Mouse (Mus musculus): Measurements from ENCODE around the gene Hist3h2a. TPM values are rescaled to one million over a fixed set of nuclear protein-coding genes. Genes with fewer than 3 reads are reported as not detected.
"Not testable (repeated sequence)": the region's sequence is repeated elsewhere in the genome, so short reads cannot be mapped to it uniquely, and the experiment has no call there.

Hist3h2a gene
- polyA plus RNA-seq, 1 experiment, result 120 TPM

DNA sequence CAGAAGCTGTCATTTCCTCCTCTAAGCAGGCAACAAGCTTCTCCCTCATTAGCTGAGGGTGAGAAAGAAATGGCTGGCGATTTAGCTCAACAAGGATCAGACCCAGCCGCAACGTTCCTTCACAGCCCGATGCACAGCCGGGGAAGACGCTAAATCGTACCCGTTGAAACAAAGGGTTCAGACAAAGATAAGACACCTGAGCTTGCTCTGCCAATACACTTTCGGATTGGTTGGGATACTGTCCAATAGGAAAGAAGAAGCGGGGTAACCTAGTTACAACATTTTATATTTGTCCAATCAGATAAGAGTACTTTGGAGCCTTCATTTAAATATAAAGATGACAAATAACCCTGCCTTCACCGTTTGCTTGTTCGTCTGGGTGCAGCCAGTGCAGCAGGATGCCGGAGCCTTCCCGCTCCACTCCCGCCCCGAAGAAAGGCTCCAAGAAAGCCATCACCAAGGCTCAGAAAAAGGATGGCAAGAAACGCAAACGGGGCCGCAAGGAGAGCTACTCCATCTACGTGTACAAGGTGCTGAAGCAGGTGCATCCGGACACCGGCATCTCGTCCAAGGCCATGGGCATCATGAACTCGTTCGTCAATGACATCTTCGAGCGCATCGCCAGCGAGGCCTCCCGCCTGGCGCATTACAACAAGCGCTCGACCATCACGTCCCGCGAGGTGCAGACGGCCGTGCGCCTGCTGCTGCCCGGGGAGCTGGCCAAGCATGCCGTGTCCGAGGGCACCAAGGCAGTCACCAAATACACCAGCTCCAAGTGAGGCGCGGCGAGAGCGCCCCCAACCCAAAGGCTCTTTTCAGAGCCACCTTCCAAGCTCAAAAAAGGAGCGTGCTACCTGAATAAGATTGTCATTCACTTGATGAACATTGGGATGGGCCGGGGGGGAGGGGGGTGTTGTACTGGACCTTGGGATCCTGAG is 5.7 kb upstream of the Hist3h2a start, which contains the start of gene Hist3h2ba:
TSS of gene Hist3h2ba (plus strand) at position 379 of the 938 bp plus-strand sequence.
- TF ChIP-seq CTCF (IDR thresholded peaks at IDR 0.05; ENCODE audit: borderline replicate concordance, extremely low read depth, insufficient read depth, insufficient read length) (no peak), POLR2A (IDR thresholded peaks at IDR 0.05; ENCODE audit: borderline replicate concordance, extremely low read depth, insufficient read depth, insufficient read length, poor library complexity, severe bottlenecking) (peak; percentile 87; the same call in 1 of the 2 replicates)
- peak; percentile 99 for DNase-seq (ENCODE audit: low read depth)

GRCm38 (mm10) chr11:58949480-58950431 is 4.7 kb upstream of the Hist3h2a start:
- TF ChIP-seq POLR2A (IDR thresholded peaks at IDR 0.05; ENCODE audit: borderline replicate concordance, extremely low read depth, insufficient read depth, insufficient read length, poor library complexity, severe bottlenecking) (peak; percentile 57; the same call in 1 of the 2 replicates), CTCF (IDR thresholded peaks at IDR 0.05; ENCODE audit: borderline replicate concordance, extremely low read depth, insufficient read depth, insufficient read length) (no peak)
- peak; percentile 94 for DNase-seq (ENCODE audit: low read depth)

GRCm38 (mm10) chr11:58951210-58951609 is 3.3 kb upstream of the Hist3h2a start:
- DNase-seq (ENCODE audit: low read depth), result peak; percentile 39
- no peak for TF ChIP-seq CTCF (IDR thresholded peaks at IDR 0.05; ENCODE audit: borderline replicate concordance, extremely low read depth, insufficient read depth, insufficient read length)
- TF ChIP-seq POLR2A (IDR thresholded peaks at IDR 0.05; ENCODE audit: borderline replicate concordance, extremely low read depth, insufficient read depth, insufficient read length, poor library complexity, severe bottlenecking), result no peak

- DNase-seq (ENCODE audit: low read depth), result peak; percentile 93
- peak; percentile 12; the same call in 1 of the 2 replicates for TF ChIP-seq CTCF (IDR thresholded peaks at IDR 0.05; ENCODE audit: borderline replicate concordance, extremely low read depth, insufficient read depth, insufficient read length)
- no peak for TF ChIP-seq POLR2A (IDR thresholded peaks at IDR 0.05; ENCODE audit: borderline replicate concordance, extremely low read depth, insufficient read depth, insufficient read length, poor library complexity, severe bottlenecking)
Measured at GRCm38 (mm10) chr11:58953351-58954169, 925 bp upstream of the Hist3h2a start.

DNA sequence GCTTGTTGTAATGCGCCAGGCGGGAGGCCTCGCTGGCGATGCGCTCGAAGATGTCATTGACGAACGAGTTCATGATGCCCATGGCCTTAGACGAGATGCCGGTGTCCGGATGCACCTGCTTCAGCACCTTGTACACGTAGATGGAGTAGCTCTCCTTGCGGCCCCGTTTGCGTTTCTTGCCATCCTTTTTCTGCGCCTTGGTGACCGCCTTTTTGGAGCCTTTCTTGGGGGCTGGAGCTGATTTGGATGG is 390 bp upstream of the Hist3h2a start:
- not testable (repeated sequence) for DNase-seq (ENCODE audit: low read depth)

GRCm38 (mm10) chr11:58955143-58955867 is 820 bp downstream of the Hist3h2a start:
- peak; percentile 69 for DNase-seq (ENCODE audit: low read depth)
- no peak for TF ChIP-seq CTCF (IDR thresholded peaks at IDR 0.05; ENCODE audit: borderline replicate concordance, extremely low read depth, insufficient read depth, insufficient read length)
- TF ChIP-seq POLR2A (IDR thresholded peaks at IDR 0.05; ENCODE audit: borderline replicate concordance, extremely low read depth, insufficient read depth, insufficient read length, poor library complexity, severe bottlenecking), result no peak

- TF ChIP-seq CTCF (IDR thresholded peaks at IDR 0.05; ENCODE audit: borderline replicate concordance, extremely low read depth, insufficient read depth, insufficient read length), result no peak
- TF ChIP-seq POLR2A (IDR thresholded peaks at IDR 0.05; ENCODE audit: borderline replicate concordance, extremely low read depth, insufficient read depth, insufficient read length, poor library complexity, severe bottlenecking), result no peak
- no peak for DNase-seq (ENCODE audit: low read depth)
Measured at GRCm38 (mm10) chr11:58955868-58956257, 1.4 kb downstream of the Hist3h2a start.

DNA sequence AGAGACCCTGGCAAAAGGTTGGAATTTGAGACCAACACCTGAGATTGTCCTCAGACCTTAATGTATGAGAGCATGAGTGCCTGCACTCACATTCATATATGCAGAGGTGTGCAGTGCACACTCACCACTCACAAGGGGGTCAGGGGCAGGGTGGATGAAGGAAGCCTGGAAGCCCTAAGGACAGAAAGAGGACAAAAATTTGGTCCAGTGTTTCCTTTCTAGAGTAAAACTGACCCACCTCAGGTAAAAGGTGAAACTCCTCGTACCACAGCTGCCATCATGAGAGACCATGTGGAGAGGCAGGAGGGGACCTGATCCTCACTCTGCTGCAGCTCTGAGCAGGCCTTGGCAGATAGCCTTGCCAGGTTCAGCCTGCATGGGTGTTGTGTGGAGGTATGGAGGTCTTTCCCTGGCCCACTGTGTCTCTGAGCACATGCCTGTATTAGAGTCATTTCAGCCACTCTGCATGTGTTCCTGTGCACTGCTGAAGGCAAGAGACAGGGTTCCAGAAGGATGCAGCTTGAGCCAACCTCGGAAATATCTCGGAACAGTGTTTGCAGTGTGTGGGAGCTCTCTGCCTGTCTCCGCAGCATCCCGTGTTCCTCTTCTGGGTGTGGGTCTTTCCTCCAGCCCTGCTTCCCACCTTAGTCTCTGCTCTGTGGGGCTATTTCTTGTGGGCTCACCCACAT is 2.9 kb downstream of the Hist3h2a start:
- TF ChIP-seq CTCF (IDR thresholded peaks at IDR 0.05; ENCODE audit: borderline replicate concordance, extremely low read depth, insufficient read depth, insufficient read length) (no peak), POLR2A (IDR thresholded peaks at IDR 0.05; ENCODE audit: borderline replicate concordance, extremely low read depth, insufficient read depth, insufficient read length, poor library complexity, severe bottlenecking) (no peak)
- DNase-seq (ENCODE audit: low read depth), result no peak

DNA sequence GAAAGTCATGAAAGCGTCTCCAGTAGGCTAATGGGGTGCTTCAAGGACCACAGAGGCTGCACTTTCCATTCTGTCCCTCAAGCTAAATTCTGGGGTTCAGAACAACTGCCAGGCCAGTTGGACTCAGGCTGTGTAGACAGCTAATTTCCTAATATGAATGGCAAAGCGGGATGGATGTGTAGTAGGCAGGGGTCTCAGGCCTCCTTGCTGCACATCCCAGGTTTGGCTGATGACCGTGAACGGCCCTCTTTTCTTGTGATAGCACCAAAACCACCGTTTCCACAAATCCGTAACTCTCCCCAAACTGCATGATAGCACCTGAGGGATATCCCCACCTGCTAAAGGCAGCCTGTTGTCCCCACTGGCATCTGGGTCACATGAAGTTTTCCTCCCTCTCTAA is 4.1 kb downstream of the Hist3h2a start:
- DNase-seq (ENCODE audit: low read depth), result no peak
- no peak for TF ChIP-seq CTCF (IDR thresholded peaks at IDR 0.05; ENCODE audit: borderline replicate concordance, extremely low read depth, insufficient read depth, insufficient read length)
- no peak for TF ChIP-seq POLR2A (IDR thresholded peaks at IDR 0.05; ENCODE audit: borderline replicate concordance, extremely low read depth, insufficient read depth, insufficient read length, poor library complexity, severe bottlenecking)
